Mouse (Mus musculus): ENCODE data around the gene Ugt1a8.
"Not testable (repeated sequence)": the region's sequence is repeated elsewhere in the genome, so short reads cannot be mapped to it uniquely, and the experiment has no call there.

The Ugt1a8 gene

GRCm38 (mm10) chr1:88109604-88110003, 22.0 kb downstream of the Ugt1a8 start:
- DNase-seq, result not testable (repeated sequence)

DNA sequence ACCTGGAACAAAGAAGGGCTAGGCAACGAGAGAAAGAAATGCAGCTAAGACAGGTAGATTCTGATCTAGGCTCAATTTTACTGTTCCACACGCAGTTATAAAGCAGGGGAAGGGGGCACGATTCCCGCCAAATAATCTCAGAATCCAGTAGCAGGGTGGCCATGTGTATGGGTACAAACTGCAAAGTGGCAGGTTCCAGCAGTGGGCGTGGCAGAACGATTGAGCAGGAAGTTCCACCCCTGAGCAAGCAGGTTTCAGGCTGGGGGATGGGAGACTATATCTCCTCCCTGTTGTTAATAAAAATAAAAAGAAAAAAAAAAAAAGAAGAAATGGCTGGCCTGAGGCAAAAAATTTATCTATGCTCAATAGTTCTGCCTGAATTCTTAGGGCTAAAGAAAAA, 25.2 kb downstream of the Ugt1a8 start:
- DNase-seq, result not testable (repeated sequence)

- DNase-seq, result not testable (repeated sequence)
These were observed 32.9 kb downstream of the Ugt1a8 start for GRCm38 (mm10) chr1:88120550-88120949.

GRCm38 (mm10) chr1:88121521-88121920, 33.9 kb downstream of the Ugt1a8 start:
- peak; percentile 15 for DNase-seq

DNA sequence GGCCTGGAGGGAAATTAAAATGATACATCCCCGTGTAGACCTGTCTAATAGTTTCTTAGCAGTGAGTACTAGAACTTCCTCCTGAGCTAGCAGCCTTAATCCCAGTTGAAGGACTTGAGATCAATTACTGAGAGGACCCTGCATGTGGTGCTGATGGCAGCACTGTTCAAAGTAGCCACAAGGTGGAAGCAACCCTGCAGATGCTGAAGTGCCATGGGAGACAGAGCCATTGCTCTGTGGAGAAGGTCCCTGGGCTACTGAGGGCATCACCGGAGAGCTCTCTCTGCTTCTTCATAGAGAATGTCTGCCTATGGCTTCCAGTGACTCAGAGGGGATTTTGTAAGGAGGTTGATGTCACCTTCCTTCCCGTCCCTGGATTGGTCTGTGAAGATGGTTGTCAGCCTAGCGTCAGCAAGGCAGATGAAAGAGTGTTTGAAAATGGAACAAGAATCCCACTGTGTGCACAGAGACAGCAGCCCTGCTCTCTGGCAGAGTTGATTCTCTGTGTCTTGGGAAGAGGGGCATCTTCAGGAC, 38.3 kb downstream of the Ugt1a8 start:
- not testable (repeated sequence) for DNase-seq

DNA sequence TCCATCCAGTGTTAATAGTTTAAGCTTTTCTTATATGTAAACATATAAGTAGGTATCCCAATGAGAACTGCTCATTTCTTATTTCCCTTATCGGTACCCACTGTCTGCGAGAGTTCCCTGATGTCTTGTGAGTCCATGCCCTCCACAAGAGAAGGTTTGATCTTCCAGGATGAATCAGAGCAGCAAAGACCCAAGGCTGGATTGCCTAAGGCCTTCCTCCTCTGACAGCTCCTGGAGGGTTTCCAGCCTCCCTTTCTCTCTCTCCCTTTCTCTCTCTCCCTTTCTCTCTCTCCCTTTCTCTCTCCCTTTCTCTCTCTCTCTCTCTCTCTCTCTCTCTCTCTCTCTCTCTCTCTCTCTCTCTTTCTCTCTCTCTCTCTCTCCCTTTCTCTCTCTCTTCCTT, 41.5 kb downstream of the Ugt1a8 start:
- DNase-seq, result not testable (repeated sequence)

GRCm38 (mm10) chr1:88130223-88130622, 42.6 kb downstream of the Ugt1a8 start:
- not testable (repeated sequence) for DNase-seq

- DNase-seq, result no peak
These were observed 46.4 kb downstream of the Ugt1a8 start for GRCm38 (mm10) chr1:88133908-88134456.

- not testable (repeated sequence) for DNase-seq
These were observed 46.9 kb downstream of the Ugt1a8 start, which contains the start of gene Ugt1a6a for GRCm38 (mm10) chr1:88134457-88135011. Gene Ugt1a6a, plus strand, starts transcription at chr1:88134809.

GRCm38 (mm10) chr1:88135229-88135904, 47.8 kb downstream of the Ugt1a8 start:
- not testable (repeated sequence) for DNase-seq

GRCm38 (mm10) chr1:88136646-88137045, 49.0 kb downstream of the Ugt1a8 start:
- no peak for DNase-seq

DNA sequence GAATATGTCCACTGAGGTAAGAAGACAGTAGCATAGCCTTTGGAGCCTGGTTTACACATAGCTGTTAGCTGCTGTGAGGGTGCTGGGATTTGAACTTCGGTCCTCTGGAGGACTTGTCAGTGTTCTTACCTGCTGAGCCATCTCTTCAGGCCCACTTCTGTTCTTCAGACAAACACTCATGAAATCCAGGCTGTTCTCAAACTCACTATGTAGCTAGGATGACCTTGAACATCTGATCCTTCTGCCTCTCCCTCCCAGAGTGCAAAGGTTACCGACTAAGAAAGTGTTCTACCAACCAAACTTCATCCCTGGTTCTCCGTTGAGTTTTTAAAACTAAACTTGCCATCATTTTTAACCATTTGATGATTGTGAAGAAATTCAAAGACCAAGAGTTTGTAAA, 49.7 kb downstream of the Ugt1a8 start:
- DNase-seq, result no peak

DNA sequence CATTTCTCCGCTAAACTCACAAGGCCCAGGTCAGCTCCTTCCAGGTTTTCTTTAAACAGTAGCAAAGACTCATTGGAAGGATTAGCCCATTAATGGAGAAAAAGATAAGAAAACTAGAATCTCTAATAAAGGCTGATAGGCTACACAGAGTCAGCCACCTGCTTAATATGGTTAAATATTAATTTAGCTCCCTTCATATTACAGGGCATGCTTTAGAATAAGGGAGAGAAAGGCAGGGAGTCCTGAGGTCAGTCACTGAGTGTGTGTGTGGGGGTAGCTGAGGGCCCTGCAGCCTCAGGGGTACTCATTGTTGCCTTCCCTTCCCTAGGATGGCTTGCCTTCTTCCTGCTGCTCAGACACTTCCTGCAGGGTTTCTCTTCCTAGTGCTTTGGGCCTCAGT, 50.5 kb downstream of the Ugt1a8 start:
- no peak for DNase-seq

GRCm38 (mm10) chr1:88140492-88140891, 52.9 kb downstream of the Ugt1a8 start:
- DNase-seq, result not testable (repeated sequence)

- peak; percentile 72 for DNase-seq
These were observed 56.5 kb downstream of the Ugt1a8 start for GRCm38 (mm10) chr1:88143966-88144675.

GRCm38 (mm10) chr1:88145278-88145677, 57.7 kb downstream of the Ugt1a8 start:
- DNase-seq, result peak; percentile 9

DNA sequence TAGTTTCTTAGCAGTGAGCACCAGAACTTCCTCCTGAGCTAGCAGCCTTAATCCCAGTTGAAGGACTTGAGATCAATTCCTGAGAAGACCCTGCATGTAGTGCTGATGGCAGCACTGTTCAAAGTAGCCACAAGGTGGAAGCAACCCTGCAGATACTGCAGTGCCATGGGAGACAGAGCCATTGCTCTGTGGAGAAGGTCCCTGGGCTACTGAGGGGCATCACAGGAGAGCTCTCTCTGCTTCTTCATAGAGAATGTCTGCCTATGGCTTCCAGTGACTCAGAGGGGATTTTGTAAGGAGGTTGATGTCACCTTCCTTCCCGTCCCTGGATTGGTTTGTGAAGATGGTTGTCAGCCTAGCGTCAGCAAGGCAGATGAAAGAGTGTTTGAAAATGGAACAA, 62.5 kb downstream of the Ugt1a8 start:
- DNase-seq, result peak; percentile 7

DNA sequence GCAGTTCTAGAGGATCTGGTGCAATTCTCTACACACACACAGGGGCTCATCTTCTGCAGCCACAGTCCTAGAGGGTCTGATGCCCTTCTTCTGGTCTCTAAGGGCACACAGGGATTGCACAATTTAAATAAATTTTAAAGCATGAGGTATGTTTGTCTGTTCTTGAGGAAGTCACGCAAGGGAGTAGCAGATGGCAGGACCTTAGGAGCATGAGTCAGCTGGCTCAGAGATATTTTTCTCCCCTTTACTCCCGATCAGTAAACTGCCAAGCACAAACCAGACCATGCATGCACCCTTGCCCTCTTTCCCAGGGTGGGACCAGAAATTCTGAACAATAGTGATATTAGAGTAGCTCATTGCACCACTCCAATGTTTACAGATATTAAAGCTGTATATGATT, 70.8 kb downstream of the Ugt1a8 start:
- no peak for DNase-seq

GRCm38 (mm10) chr1:88165711-88166110, 78.1 kb downstream of the Ugt1a8 start, which contains the start of gene Ugt1a5:
Gene Ugt1a5, plus strand, starts transcription at chr1:88166012.
- DNase-seq, result no peak

DNA sequence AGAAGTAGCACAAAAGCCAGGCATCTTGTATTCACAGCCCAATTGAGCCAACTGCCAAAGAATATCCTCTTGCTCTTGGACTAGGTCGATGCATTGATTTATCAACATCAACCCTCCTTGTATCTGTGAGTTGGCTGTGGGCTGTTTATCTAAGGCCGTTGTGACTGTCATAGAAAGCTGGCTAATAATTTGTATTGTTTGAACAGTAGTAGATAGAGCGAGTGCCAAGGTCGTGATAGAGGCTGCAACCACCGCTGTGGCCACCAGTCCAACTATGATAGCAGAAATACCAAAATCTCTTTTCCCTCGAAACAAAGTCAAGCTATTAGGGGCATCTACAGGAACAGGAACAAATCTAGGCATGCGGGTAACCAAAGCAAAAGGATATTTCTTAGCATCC, 84.6 kb downstream of the Ugt1a8 start:
- DNase-seq, result not testable (repeated sequence)

DNA sequence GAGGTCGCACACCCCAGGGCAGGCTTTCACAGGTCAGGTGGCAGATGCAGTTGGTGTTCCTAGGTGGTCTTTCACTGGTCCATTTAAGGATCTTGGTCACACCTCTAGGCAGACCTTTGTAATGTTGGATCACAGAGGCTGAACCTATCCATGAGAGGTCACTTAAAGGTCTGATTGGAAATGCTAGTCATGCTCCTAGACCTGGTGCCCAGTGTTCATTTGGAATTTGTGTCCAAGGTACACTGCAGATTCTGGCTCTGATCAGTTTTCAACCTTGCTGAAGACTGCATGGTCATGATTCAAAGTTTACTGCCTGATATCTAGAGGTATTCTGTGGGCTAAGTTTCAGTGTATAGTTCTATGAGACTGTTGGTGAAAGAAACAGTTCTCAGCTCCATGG, 92.0 kb downstream of the Ugt1a8 start:
- DNase-seq, result no peak

DNA sequence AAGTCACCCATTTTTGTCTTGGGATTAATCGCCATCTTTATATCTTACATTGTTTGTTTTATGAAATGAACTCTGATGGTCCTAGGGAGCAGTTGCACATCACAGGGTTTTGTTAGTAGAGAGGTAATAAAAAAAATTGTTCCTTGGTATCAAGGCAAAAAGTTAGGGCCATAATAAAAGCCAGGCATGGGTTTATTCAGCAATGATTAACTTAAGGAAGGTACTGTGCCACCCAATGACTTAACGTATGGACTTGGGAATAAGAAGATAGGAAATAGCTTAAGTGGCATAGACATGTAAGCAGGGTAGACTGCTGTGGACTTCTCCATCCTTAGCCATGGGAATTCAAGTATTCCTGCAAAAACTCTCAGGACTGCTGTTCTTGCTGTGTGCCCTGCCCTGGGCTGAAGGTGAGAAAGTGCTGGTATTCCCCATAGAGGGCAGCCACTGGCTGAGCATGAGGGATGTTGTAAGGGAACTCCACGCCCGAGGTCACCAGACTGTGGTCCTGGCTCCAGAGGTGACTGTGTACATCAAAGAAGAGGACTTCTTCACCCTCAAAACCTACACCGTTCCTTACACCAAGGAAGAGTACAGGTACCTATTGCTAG, 98.8 kb downstream of the Ugt1a8 start:
- no peak for DNase-seq

- no peak for DNase-seq
These were observed 104.5 kb downstream of the Ugt1a8 start for GRCm38 (mm10) chr1:88192136-88192535.

All from liver (tissue).